Mouse (Mus musculus) heart, adult 2 months (tissue): ENCODE data around the gene Cldn4.

Experiments
- CTCF ChIP-seq: fragments of 200-600 bp; IDR thresholded peaks from 2 replicates; pipeline ENCODE4 v1.8.1; 2022; ENCODE audit warnings: antibody characterized with exemption, mild to moderate bottlenecking, moderate library complexity
- EP300 ChIP-seq: fragments of 200-500 bp; IDR thresholded peaks from 2 replicates; pipeline ENCODE4 v1.6.1; 2011; ENCODE audit warnings: low read depth, low read length, control low read depth; ENCODE audit not compliant: insufficient read depth
- POLR2A ChIP-seq: fragments of 200-500 bp; IDR thresholded peaks from 2 replicates; pipeline ENCODE4 v1.6.1; 2011; ENCODE audit warnings: mild to moderate bottlenecking, low read depth, low read length, control low read depth; ENCODE audit not compliant: insufficient read depth

DNA sequence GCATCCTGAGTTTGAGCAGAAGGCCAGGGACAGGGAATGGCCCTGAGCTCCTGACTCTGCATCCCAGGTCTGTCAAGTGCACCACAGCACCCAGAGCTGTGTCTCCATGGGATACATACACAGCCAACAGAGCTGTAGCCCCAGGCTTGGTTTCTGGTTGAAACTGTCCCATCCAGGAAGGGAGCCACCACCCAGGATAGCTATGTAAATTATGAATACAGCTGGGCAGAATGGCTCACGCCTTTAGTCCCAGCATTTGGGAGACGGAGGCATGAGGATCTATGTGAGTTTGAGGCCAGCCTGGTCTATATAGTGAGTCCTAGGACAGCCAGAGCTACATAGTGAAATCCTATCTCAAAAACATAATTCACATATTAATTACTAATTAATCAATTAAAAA lies 16.7 kb downstream of the Cldn4 start:
- TF ChIP-seq EP300 = no peak
- no peak for TF ChIP-seq CTCF
- no peak for TF ChIP-seq POLR2A
